Mouse (Mus musculus): Measurements from ENCODE around the gene Akr1a1.
"Not testable (repeated sequence)": the region's sequence is repeated elsewhere in the genome, so short reads cannot be mapped to it uniquely, and the experiment has no call there.

The Akr1a1 gene

DNA sequence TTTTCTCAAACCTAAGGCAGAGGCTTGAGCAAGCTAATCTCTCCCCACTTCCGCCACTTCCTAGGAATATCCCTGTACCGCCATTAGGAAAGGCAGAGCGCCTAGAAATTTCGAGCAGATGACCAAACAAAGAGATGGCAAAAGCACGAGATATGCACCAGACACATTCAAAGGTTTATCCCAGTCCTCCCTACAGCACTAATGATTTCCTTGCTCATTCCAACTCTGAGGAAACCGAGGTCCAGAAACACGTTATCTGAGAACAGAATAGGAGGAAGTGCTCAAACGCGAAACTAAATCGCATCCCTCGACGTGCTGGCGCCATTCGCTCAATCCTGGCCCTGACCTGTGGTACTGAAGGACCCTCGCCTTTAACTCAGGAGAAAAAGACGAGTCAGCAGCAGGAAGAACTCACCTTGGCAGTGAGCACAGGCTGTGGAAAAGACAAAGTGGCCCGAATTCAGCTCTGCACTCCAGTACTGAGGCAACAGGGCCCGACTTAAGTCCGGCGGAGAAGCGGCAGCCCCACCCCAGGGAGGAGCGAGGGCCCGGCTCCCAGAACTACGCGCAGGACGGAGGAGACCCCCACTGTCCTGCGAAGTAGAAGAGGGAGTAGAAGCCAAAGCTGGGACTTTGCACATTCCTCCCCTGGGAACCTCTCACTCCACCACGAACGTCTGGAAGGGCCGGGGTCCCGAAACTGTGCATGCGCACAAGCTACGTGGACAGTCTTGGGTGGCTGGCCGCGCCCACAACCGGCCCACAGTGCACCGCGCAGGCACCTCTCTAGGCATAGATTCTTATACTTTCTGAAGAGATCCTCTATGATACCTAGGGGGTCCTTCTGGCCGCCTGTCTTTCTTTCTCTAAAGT lies at the start of gene Akr1a1:
Gene Akr1a1 (minus strand): TSS at position 757 of the 873 bp plus-strand sequence.
- peak; percentile 95 for DNase-seq

DNA sequence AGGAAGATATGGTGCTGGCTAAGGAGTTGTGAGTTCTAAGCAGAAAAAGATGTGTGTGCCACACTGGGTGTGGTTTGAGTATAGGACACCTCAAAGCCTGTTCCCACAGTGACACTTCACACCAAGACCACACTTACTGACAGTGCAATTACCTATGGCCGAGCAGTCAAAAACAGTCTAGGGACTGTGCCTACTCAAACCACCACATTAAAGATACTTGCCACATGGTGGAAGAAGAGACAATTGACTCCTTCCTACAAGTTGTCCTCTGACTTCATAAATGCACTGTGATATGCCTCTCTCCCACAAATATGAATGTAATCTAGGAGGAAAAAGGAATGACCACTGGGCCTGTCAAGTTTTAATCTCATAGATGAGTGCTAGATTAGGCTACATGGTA lies 49.5 kb upstream of the Akr1a1 start:
- DNase-seq: no peak

DNA sequence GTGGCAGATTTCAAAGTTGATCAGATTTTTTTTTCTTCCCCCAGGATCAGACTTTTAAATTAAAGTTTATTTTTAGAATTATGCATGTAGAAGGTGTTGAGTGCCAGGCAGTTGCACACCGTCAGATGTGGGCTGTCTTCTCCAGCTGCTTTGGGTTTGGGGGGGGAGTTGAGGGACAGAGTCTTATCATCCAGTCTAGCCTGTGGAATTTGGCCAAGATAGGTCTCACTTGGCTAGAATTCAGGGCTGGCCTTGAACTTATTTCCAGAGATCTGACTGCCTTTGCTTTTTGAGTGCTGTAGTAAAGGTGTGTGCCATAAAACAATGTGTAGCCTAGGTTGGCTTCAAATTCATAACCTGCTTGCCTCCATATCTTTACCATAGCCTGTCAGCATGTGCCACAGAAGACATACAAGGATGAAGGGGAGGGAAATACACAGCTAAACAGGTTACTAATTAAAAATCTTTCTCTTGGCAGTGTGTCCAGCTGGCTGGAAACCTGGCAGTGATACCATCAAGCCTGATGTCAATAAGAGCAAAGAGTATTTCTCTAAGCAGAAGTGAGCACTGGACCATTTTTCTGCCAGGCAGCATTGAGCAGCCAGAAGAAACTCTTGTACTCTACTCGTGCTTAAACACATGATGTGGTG lies 47.3 kb upstream of the Akr1a1 start:
- DNase-seq: peak; percentile 83

DNA sequence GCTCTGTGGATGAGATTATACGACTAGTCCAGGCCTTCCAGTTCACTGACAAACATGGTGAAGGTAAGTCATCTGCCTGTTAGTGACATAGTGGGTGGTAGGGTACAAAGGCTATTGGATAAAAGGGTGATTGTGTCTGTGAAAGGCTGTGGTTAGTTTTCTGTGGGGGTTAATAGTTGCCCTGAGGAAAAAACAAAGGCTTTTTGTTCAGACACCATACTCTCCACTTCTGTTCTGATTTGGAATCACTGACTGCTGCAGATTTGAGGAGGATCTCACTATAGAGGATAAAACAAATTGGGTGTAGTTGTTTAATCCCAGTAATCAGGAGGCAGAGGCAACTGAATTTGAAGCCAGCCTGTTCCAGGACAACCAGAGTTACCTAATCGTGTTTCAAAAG lies 42.3 kb upstream of the Akr1a1 start:
- DNase-seq: no peak

DNA sequence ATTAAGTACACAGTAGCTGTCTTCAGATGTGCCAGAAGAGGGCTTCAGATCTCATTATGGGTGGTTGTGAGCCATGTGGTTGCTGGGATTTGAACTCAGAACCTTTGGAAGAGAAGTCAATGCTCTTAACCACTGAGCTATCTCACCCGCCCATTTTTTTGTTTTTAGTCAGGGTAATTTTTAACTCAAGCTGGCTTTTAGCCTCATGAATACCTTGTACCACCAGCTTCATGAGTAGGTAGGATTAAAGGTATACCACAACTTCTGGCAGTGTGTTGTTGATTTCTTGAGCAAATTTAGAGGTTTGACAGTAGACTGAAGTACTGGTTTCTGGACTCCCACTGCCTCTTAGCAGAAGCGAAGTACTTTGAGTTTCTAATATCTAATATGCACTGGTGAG lies 40.7 kb upstream of the Akr1a1 start:
- no peak for DNase-seq

DNA sequence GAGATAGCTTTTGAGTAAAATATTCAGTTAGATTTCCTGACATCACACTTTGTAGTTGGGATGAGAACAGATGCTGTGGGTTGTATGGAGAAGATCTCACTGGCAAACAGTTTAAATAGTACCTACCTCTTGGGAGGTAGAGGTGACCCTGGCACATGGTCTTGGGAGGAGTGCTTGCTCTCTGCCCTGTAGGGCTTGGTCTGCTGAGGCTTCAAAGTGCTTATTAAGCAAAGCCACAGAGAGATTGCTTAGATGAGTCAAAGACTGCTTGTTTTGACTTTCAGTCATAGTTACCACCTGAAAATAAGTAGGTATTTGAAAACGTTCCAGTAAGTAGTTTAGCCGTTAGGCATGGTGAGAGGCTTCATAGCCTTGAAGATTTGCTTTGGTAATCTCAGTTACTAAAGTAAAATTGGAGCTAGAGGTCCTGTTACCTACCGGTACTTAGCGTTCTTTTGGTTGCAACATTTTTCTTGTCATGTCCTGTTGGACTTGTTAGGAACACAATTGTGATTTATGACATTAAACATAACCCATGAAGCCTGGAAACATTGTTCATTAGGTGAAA lies 37.9 kb upstream of the Akr1a1 start:
- peak; percentile 73 for DNase-seq

DNA sequence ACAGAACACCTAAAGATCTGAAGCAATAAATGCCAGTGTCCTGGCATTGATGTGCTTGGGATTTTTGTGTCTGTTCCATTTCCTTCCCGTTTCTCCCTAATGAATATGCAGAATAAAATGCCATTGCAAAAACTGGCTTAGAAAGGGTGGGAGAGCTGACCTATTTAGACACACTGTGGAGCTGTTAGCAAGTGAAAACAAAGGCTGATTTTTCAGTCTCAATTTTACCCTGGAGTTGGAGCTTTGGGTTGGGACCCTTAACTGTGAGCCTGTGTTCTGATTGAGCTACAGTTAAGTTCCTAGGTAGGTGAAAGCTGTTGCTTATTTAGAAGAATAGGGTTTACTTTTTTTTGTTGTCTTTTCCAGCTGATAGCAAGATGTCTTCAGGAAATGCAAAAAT lies 35.6 kb upstream of the Akr1a1 start:
- no peak for DNase-seq

DNA sequence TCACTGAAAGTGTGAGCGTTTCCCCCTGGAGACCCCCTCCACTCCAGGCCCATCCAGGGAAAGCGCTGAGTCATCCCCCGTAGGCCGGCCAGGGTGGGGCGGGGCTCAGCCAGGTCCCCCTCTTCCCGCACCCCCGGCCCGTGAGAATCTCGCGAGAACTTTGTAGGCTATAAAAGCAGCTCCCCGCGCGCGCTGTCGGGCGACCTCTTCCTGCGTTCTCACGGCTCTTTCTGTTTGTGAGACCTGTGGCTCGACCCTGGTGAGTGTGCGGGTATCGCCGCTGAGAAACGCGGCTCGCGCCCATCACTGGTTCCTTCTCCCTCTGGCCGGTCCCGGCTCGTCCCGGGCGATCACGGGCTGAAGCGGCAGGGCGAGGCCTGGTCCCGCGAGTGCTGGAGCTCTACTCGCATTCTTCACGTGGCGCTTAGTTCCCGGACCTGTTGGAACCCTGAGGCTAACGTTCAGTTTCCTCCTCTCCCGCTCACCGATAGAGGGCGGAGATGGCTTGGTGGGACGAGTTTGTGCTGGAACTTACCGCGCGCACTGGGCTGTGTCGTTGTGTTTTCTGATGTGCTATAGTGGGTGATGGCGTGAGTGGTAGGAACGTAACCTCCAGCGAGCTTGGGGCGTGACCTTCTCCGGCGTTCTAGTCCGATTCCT lies 34.1 kb upstream of the Akr1a1 start, which contains the start of gene Prdx1:
Gene Prdx1 (plus strand): TSS at position 143 of the 660 bp plus-strand sequence.
- peak; percentile 93 for DNase-seq

- DNase-seq: no peak
These were observed 33.2 kb upstream of the Akr1a1 start for GRCm38 (mm10) chr4:116684665-116685064.

GRCm38 (mm10) chr4:116683957-116684356 lies 32.5 kb upstream of the Akr1a1 start:
- no peak for DNase-seq

DNA sequence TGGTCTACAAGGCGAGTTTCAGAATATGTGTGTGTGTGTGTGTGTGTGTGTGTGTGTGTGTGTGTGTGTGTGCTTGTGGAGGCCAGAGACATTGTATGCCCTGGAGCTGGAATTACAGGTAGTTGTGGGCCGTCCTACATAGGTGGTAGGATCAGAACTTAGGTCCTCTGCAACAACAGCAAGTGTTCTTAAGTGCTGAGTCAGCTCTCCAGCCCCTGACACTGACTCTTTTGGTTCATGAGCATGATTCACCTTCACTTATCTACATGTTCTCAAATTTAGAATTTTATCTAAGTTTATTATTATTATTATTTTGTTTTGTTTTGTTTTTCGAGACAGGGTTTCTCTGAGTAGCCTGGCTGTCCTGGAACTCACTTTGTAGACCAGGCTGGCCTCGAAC lies 29.0 kb upstream of the Akr1a1 start:
- DNase-seq: not testable (repeated sequence)

- no peak for DNase-seq
These were observed 27.7 kb upstream of the Akr1a1 start for GRCm38 (mm10) chr4:116679141-116679540.

GRCm38 (mm10) chr4:116677808-116678207 lies 26.3 kb upstream of the Akr1a1 start:
- DNase-seq: no peak

DNA sequence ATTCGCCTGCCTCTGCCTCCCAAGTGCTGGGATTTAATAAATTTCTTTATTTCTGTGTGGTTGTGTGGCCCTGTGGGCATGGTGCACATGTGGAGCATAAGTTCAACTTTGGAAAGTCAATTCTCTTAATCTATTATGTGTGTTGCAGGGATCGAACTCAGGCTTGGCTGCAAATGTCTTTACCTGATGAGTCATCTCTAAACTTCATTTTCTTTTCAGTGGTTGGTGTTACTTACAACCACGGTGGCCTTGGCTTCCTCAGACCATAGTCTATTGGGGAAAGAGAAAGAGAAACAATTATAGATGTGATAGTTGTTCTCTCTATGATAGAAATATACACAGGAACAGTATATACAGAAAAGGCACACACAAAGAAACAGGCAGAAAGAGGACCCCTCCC lies 24.5 kb upstream of the Akr1a1 start:
- no peak for DNase-seq

GRCm38 (mm10) chr4:116674761-116675160 lies 23.3 kb upstream of the Akr1a1 start:
- not testable (repeated sequence) for DNase-seq

- DNase-seq: peak; percentile 54
These were observed 21.3 kb upstream of the Akr1a1 start for GRCm38 (mm10) chr4:116672785-116673184.

GRCm38 (mm10) chr4:116669291-116669690 lies 17.8 kb upstream of the Akr1a1 start:
- DNase-seq: no peak

- DNase-seq: peak; percentile 44
These were observed 16.7 kb upstream of the Akr1a1 start for GRCm38 (mm10) chr4:116668145-116668544.

DNA sequence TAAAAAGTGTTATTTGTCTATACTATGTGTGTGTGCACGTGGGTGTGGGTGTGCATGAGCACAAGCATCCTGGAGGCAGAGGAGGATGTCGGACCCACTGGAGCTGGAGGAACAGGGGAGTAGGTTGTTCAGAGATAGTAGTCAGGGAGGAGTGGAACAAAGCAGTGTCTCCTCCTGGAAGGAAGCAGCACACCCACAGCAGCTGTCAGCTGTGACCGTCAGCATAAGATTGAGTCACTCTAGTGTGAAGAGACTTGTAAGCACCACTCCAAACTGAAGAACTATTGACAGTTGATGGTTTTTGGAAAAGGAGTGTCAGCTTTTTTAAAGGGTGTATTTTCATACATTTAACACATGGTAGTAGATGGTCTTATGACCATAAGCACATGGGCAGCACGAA lies 15.1 kb upstream of the Akr1a1 start:
- DNase-seq: no peak

GRCm38 (mm10) chr4:116661998-116662397 lies 10.5 kb upstream of the Akr1a1 start:
- DNase-seq: no peak

GRCm38 (mm10) chr4:116660829-116661228 lies 9.3 kb upstream of the Akr1a1 start:
- peak; percentile 55 for DNase-seq

- not testable (repeated sequence) for DNase-seq
These were observed 8.4 kb upstream of the Akr1a1 start for GRCm38 (mm10) chr4:116659916-116660315.

- DNase-seq: peak; percentile 76
These were observed 8.0 kb upstream of the Akr1a1 start for GRCm38 (mm10) chr4:116659474-116659873.
